Mouse (Mus musculus): ENCODE data around the gene Tlcd1. TPM values are rescaled to one million over a fixed set of nuclear protein-coding genes. Genes with fewer than 3 reads are reported as not detected.

The Tlcd1 gene
- total and polyA plus RNA-seq, 2 experiments: 50.7 to 61.5 TPM

DNA sequence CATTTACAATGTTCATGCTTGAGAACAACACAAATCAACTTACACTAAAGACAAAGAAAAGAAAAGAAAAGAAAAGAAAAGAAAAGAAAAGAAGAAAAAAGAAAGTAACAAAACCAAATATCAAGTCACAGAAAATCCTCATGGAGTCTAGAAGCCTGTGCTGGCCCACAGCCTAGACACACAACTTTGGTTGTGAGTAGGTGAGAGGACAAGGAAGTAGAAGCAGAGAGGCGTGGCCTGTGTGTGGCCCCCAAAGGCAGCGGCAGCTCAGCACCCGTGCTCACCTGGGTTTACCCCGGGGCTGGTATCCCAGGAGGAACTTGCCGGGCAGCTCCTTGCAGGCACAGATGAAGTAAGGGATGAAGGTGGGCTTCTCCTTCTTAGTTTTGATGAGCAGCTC is 35.0 kb downstream of the Tlcd1 start:
- no peaks in the 10 kb centered on the region for H3K27me3 ChIP-seq (ENCODE audit: control insufficient read depth, insufficient read depth, low read length)
- no peak overlapping the region for H3K27ac ChIP-seq (replicated peaks; ENCODE audit: insufficient read depth, low read depth, low read length)
- 89% methylated on average over 5 of the region's 5 CpGs for WGBS
- H3K9ac ChIP-seq (ENCODE audit: low read depth, low read length): no peak overlapping the region
- no peak for DNase-seq (ENCODE audit: extremely low read depth, low read depth, low spot score)
- H3K4me3 ChIP-seq (ENCODE audit: insufficient read depth, low read depth, low read length): no peak overlapping the region
- no peaks in the 10 kb centered on the region for H3K79me2 ChIP-seq (ENCODE audit: control insufficient read depth, insufficient read depth, low read length)
- peaks cover 76% of the 10 kb centered on the region for H3K36me3 ChIP-seq (ENCODE audit: control insufficient read depth, insufficient read depth, low read length)
- TF ChIP-seq CTCF (IDR thresholded peaks at IDR 0.05; ENCODE audit: low read depth, low read length) (no peak), POLR2A (IDR thresholded peaks at IDR 0.05; ENCODE audit: extremely low read depth, insufficient read depth, low read length) (no peak)
- H3K4me1 ChIP-seq (ENCODE audit: control insufficient read depth, insufficient read depth, low read length): peaks cover 3% of the 10 kb centered on the region; the same call in 1 of the 2 replicates

DNA sequence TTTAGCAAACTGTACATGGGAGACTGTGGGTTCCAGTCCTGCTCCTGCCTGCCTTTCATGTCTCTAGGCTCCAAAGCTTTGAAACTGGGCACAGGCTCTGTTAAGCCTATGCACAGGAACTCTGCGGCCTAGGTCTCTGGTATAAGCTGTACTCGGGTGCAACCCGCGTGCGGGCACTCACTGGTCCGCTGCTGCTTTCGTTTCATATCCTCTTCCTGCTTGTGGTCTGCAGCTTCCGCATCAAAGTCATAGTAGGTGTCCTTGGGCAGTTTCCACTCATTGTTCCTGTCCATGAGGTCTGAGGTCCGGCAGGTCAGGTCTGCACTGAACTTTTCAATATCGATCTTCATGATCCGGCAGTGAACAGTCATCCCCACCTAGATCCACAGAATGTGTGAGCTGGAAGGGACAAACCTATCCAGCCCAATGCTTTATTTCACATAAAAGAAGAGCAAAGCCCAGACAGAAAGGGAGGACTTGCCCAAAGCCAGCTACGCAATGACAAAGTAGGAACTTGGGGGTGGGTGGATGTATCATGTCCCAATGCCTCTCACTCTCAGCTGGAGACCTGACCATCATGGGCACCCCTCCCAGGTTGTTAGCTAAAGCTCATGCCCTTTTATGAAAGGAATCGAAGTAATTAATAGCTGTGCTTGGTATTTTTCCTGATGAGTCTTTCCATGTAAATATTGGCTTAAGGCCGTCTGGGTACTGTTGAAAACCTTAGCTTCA is 36.7 kb downstream of the Tlcd1 start:
- Histone ChIP-seq H3K4me1 (ENCODE audit: control insufficient read depth, insufficient read depth, low read length) (peaks cover 3% of the 10 kb centered on the region; the same call in 1 of the 2 replicates), H3K36me3 (ENCODE audit: control insufficient read depth, insufficient read depth, low read length) (peaks cover 75% of the 10 kb centered on the region), H3K9ac (ENCODE audit: low read depth, low read length) (no peak overlapping the region), H3K4me3 (ENCODE audit: insufficient read depth, low read depth, low read length) (no peak overlapping the region), H3K79me2 (ENCODE audit: control insufficient read depth, insufficient read depth, low read length) (no peaks in the 10 kb centered on the region), H3K27me3 (ENCODE audit: control insufficient read depth, insufficient read depth, low read length) (no peaks in the 10 kb centered on the region), H3K27ac (replicated peaks; ENCODE audit: insufficient read depth, low read depth, low read length) (no peak overlapping the region)
- DNase-seq (ENCODE audit: extremely low read depth, low read depth, low spot score): no peak
- 87% methylated on average over 14 of the region's 14 CpGs for WGBS
- TF ChIP-seq CTCF (IDR thresholded peaks at IDR 0.05; ENCODE audit: low read depth, low read length) (no peak), POLR2A (IDR thresholded peaks at IDR 0.05; ENCODE audit: extremely low read depth, insufficient read depth, low read length) (no peak)

DNA sequence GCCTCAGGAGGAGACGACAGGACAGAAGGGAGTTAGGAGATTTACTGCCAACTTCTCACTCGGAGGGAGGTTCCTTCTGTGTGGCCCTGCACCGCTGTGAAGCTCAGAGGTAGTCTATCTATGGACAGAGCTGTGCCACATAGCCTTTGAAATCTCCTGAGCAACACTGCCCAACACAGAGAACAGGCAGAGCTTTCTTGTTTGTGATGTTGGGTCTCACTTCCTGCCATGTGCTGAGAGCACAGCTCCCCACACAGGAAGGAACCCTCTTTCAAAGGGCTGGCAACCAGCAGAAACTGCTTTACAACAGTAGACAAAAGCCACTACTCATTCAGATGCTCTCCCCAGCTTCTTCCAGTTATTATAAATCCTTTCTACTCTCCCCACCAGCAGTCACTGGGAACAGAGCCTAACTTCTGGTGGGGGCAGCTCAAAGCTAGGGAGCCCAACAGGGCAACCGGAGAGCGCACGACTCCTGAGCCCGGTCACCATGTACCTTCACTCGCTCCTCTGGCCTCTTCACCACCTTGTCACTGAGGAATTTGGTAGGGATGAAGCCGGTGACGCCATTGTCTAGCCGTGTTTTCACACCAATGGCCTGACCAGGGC is 39.3 kb downstream of the Tlcd1 start:
- H3K27ac ChIP-seq (replicated peaks; ENCODE audit: insufficient read depth, low read depth, low read length): no peak overlapping the region
- peaks cover 79% of the 10 kb centered on the region for H3K36me3 ChIP-seq (ENCODE audit: control insufficient read depth, insufficient read depth, low read length)
- TF ChIP-seq CTCF (IDR thresholded peaks at IDR 0.05; ENCODE audit: low read depth, low read length) (no peak), POLR2A (IDR thresholded peaks at IDR 0.05; ENCODE audit: extremely low read depth, insufficient read depth, low read length) (no peak)
- H3K4me3 ChIP-seq (ENCODE audit: insufficient read depth, low read depth, low read length): no peak overlapping the region
- no peak for DNase-seq (ENCODE audit: extremely low read depth, low read depth, low spot score)
- no peak overlapping the region for H3K9ac ChIP-seq (ENCODE audit: low read depth, low read length)
- 89% methylated on average over 11 of the region's 11 CpGs for WGBS
- no peaks in the 10 kb centered on the region for H3K27me3 ChIP-seq (ENCODE audit: control insufficient read depth, insufficient read depth, low read length)
- H3K79me2 ChIP-seq (ENCODE audit: control insufficient read depth, insufficient read depth, low read length): no peaks in the 10 kb centered on the region
- peaks cover 3% of the 10 kb centered on the region; the same call in 1 of the 2 replicates for H3K4me1 ChIP-seq (ENCODE audit: control insufficient read depth, insufficient read depth, low read length)

DNA sequence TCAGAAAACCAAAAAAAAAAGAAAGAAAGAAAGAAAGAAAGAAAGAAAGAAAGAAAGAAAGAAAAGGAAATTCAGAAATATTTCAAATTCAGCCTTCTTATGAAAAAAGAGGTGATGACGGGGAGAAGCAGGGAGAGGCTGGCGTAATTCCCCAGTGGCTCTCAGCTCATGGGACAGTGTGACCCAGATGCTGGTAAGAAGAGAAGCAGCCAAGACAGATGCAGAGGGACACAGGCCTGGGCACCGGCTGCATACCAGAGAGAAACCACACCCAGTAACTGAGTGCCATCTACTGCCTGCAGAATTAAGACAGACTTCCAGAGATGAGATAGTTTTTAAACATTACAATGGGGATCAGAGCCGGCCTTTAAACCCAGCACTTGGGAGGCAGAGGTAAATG is 47.1 kb downstream of the Tlcd1 start:
- Histone ChIP-seq H3K4me3 (ENCODE audit: insufficient read depth, low read depth, low read length) (no peak overlapping the region), H3K27me3 (ENCODE audit: control insufficient read depth, insufficient read depth, low read length) (no peaks in the 10 kb centered on the region), H3K4me1 (ENCODE audit: control insufficient read depth, insufficient read depth, low read length) (no peaks in the 10 kb centered on the region), H3K9ac (ENCODE audit: low read depth, low read length) (no peak overlapping the region), H3K27ac (replicated peaks; ENCODE audit: insufficient read depth, low read depth, low read length) (no peak overlapping the region), H3K79me2 (ENCODE audit: control insufficient read depth, insufficient read depth, low read length) (0 out of 2 replicates have a peak, but pooled peaks cover 3% of the 10 kb centered on the region), H3K36me3 (ENCODE audit: control insufficient read depth, insufficient read depth, low read length) (peaks cover 87% of the 10 kb centered on the region)
- DNase-seq (ENCODE audit: extremely low read depth, low read depth, low spot score): no peak
- WGBS: 86% methylated on average over 4 of the region's 4 CpGs
- TF ChIP-seq CTCF (IDR thresholded peaks at IDR 0.05; ENCODE audit: low read depth, low read length) (no peak), POLR2A (IDR thresholded peaks at IDR 0.05; ENCODE audit: extremely low read depth, insufficient read depth, low read length) (no peak)

Other genes with a start within 250 kb of the Tlcd1 start
- not detected in 2 replicates for gene Sez6, start 245.9 kb upstream of the Tlcd1 start, total RNA-seq (2014; rRNA removed)
- not detected in 2 replicates for gene Sez6, start 245.9 kb upstream of the Tlcd1 start, polyA plus RNA-seq (2012; rRNA removed)
- gene Phf12, start 194.0 kb upstream of the Tlcd1 start, total RNA-seq (2014; rRNA removed): 3.6 and 7.5 TPM in 2 replicates
- gene Phf12, start 194.0 kb upstream of the Tlcd1 start, polyA plus RNA-seq (2012; rRNA removed): 18.6 and 24.9 TPM in 2 replicates
- gene Dhrs13, start 144.4 kb upstream of the Tlcd1 start, total RNA-seq (2014; rRNA removed): 4.3 and 6.0 TPM in 2 replicates
- gene Dhrs13, start 144.4 kb upstream of the Tlcd1 start, polyA plus RNA-seq (2012; rRNA removed): 5.4 and 6.0 TPM in 2 replicates
- 19.1 and 23.0 TPM in 2 replicates for gene Flot2, start 138.8 kb upstream of the Tlcd1 start, total RNA-seq (2014; rRNA removed)
- gene Flot2, start 138.8 kb upstream of the Tlcd1 start, polyA plus RNA-seq (2012; rRNA removed): 66.5 and 70.7 TPM in 2 replicates
- gene Eral1, start 96.3 kb upstream of the Tlcd1 start, total RNA-seq (2014; rRNA removed): 16.4 and 18.2 TPM in 2 replicates
- 25.2 and 27.2 TPM in 2 replicates for gene Eral1, start 96.3 kb upstream of the Tlcd1 start, polyA plus RNA-seq (2012; rRNA removed)
- 2.5 and 3.4 TPM in 2 replicates for gene Fam222b, start 82.1 kb upstream of the Tlcd1 start, total RNA-seq (2014; rRNA removed)
- 12.5 and 13.6 TPM in 2 replicates for gene Fam222b, start 82.1 kb upstream of the Tlcd1 start, polyA plus RNA-seq (2012; rRNA removed)
- 8.8 and 11.1 TPM in 2 replicates for gene Traf4, start 11.1 kb upstream of the Tlcd1 start, total RNA-seq (2014; rRNA removed)
- gene Traf4, start 11.1 kb upstream of the Tlcd1 start, polyA plus RNA-seq (2012; rRNA removed): 69.0 and 73.5 TPM in 2 replicates
- 4.1 and 5.2 TPM in 2 replicates for gene Nek8, start within 50 bp of the Tlcd1 start, total RNA-seq (2014; rRNA removed)
- gene Nek8, start within 50 bp of the Tlcd1 start, polyA plus RNA-seq (2012; rRNA removed): 5.2 and 7.2 TPM in 2 replicates
- gene Rpl23a, start 6.9 kb downstream of the Tlcd1 start, total RNA-seq (2014; rRNA removed): 318 and 352 TPM in 2 replicates
- 88.5 and 110 TPM in 2 replicates for gene Rpl23a, start 6.9 kb downstream of the Tlcd1 start, polyA plus RNA-seq (2012; rRNA removed)
- gene Rab34, start 11.7 kb downstream of the Tlcd1 start, total RNA-seq (2014; rRNA removed): 2.6 and 2.8 TPM in 2 replicates
- 5.2 and 5.3 TPM in 2 replicates for gene Rab34, start 11.7 kb downstream of the Tlcd1 start, polyA plus RNA-seq (2012; rRNA removed)
- gene Proca1, start 16.7 kb downstream of the Tlcd1 start, total RNA-seq (2014; rRNA removed): 0.55 and 0.60 TPM in 2 replicates
- gene Proca1, start 16.7 kb downstream of the Tlcd1 start, polyA plus RNA-seq (2012; rRNA removed): 0.24 and 0.35 TPM in 2 replicates
- 45.5 and 48.1 TPM in 2 replicates for gene Sdf2, start 69.0 kb downstream of the Tlcd1 start, total RNA-seq (2014; rRNA removed)
- 63.9 and 70.1 TPM in 2 replicates for gene Sdf2, start 69.0 kb downstream of the Tlcd1 start, polyA plus RNA-seq (2012; rRNA removed)
- gene Supt6, start 69.3 kb downstream of the Tlcd1 start, total RNA-seq (2014; rRNA removed): 11.0 and 13.0 TPM in 2 replicates
- 8.0 and 8.9 TPM in 2 replicates for gene Supt6, start 69.3 kb downstream of the Tlcd1 start, polyA plus RNA-seq (2012; rRNA removed)
- 66.7 and 68.6 TPM in 2 replicates for gene 2610507B11Rik, start 85.0 kb downstream of the Tlcd1 start, total RNA-seq (2014; rRNA removed)
- 42.5 and 43.6 TPM in 2 replicates for gene 2610507B11Rik, start 85.0 kb downstream of the Tlcd1 start, polyA plus RNA-seq (2012; rRNA removed)
- gene BC030499, start 114.1 kb downstream of the Tlcd1 start, total RNA-seq (2014; rRNA removed): 0.18 and 0.27 TPM in 2 replicates
- gene BC030499, start 114.1 kb downstream of the Tlcd1 start, polyA plus RNA-seq (2012; rRNA removed): 0.11 and 0.13 TPM in 2 replicates
- 0.54 and 0.83 TPM in 2 replicates for gene Spag5, start 124.8 kb downstream of the Tlcd1 start, total RNA-seq (2014; rRNA removed)
- gene Spag5, start 124.8 kb downstream of the Tlcd1 start, polyA plus RNA-seq (2012; rRNA removed): 0.15 and 0.19 TPM in 2 replicates
- gene Aldoc, start 146.3 kb downstream of the Tlcd1 start, total RNA-seq (2014; rRNA removed): 15.8 and 16.9 TPM in 2 replicates
- 8.8 and 19.1 TPM in 2 replicates for gene Aldoc, start 146.3 kb downstream of the Tlcd1 start, polyA plus RNA-seq (2012; rRNA removed)
- 6.6 and 8.6 TPM in 2 replicates for gene Pigs, start 151.7 kb downstream of the Tlcd1 start, total RNA-seq (2014; rRNA removed)
- gene Pigs, start 151.7 kb downstream of the Tlcd1 start, polyA plus RNA-seq (2012; rRNA removed): 34.9 and 35.5 TPM in 2 replicates
- 5.5 and 7.2 TPM in 2 replicates for gene Unc119, start 166.8 kb downstream of the Tlcd1 start, total RNA-seq (2014; rRNA removed)
- gene Unc119, start 166.8 kb downstream of the Tlcd1 start, polyA plus RNA-seq (2012; rRNA removed): 7.7 and 12.7 TPM in 2 replicates
- gene Foxn1, start 209.8 kb downstream of the Tlcd1 start, total RNA-seq (2014; rRNA removed): not detected in 2 replicates
- gene Foxn1, start 209.8 kb downstream of the Tlcd1 start, polyA plus RNA-seq (2012; rRNA removed): not detected in 2 replicates
- 0.65 and 1.9 TPM in 2 replicates for gene Slc13a2, start 245.5 kb downstream of the Tlcd1 start, total RNA-seq (2014; rRNA removed)
- 4.7 and 5.6 TPM in 2 replicates for gene Slc13a2, start 245.5 kb downstream of the Tlcd1 start, polyA plus RNA-seq (2012; rRNA removed)